Mouse (Mus musculus) 3134 (cell line): ENCODE results near the gene Draxin.
"Not testable (repeated sequence)": the region's sequence is repeated elsewhere in the genome, so short reads cannot be mapped to it uniquely, and the experiment has no call there.

ENCODE experiments used
- DNase-seq: peaks from one replicate; pipeline ENCODE4 v3.0.0-alpha.2; 2011; ENCODE audit warnings: low spot score; ENCODE audit not compliant: insufficient read length; ENCODE audit errors: extremely low read depth

The Draxin gene

GRCm38 (mm10) chr4:148130561-148131413, at the start of gene Draxin:
Gene Draxin, minus strand, starts transcription at chr4:148130698.
- no peak for DNase-seq

- no peak for DNase-seq
Observed at GRCm38 (mm10) chr4:148177716-148178115, 47.2 kb upstream of the Draxin start.

- not testable (repeated sequence) for DNase-seq
Observed at GRCm38 (mm10) chr4:148176603-148177002, 46.1 kb upstream of the Draxin start.

- no peak for DNase-seq
Observed at GRCm38 (mm10) chr4:148174495-148174862, 44.0 kb upstream of the Draxin start.

- DNase-seq = no peak
Observed at GRCm38 (mm10) chr4:148173811-148174494, 43.5 kb upstream of the Draxin start.

- no peak for DNase-seq
Observed at GRCm38 (mm10) chr4:148171261-148171660, 40.8 kb upstream of the Draxin start.

GRCm38 (mm10) chr4:148170842-148171241, 40.3 kb upstream of the Draxin start:
- DNase-seq = no peak

- no peak for DNase-seq
Observed at GRCm38 (mm10) chr4:148169586-148169985, 39.1 kb upstream of the Draxin start.

GRCm38 (mm10) chr4:148168287-148168686, 37.8 kb upstream of the Draxin start:
- peak; percentile 56 for DNase-seq

- DNase-seq = no peak
Observed at GRCm38 (mm10) chr4:148166986-148167385, 36.5 kb upstream of the Draxin start.

GRCm38 (mm10) chr4:148166431-148166830, 35.9 kb upstream of the Draxin start:
- no peak for DNase-seq

- no peak for DNase-seq
Observed at GRCm38 (mm10) chr4:148165551-148165950, 35.1 kb upstream of the Draxin start.

- no peak for DNase-seq
Observed at GRCm38 (mm10) chr4:148164461-148164860, 34.0 kb upstream of the Draxin start.

GRCm38 (mm10) chr4:148164002-148164439, 33.5 kb upstream of the Draxin start:
- DNase-seq = peak; percentile 82

GRCm38 (mm10) chr4:148160436-148161390, 30.2 kb upstream of the Draxin start, which contains the start of the genes Fbxo44 and Fbxo2:
Gene Fbxo44, minus strand, starts transcription at chr4:148160482.
Gene Fbxo2, plus strand, starts transcription at chr4:148160621.
- no peak for DNase-seq

- peak; percentile 93 for DNase-seq
Observed at GRCm38 (mm10) chr4:148159544-148160435, 29.3 kb upstream of the Draxin start.

- no peak for DNase-seq
Observed at GRCm38 (mm10) chr4:148158436-148159348, 28.2 kb upstream of the Draxin start.

- DNase-seq = no peak
Observed at GRCm38 (mm10) chr4:148154982-148155381, 24.5 kb upstream of the Draxin start.

- no peak for DNase-seq
Observed at GRCm38 (mm10) chr4:148154006-148154405, 23.5 kb upstream of the Draxin start.
